Mouse (Mus musculus): ENCODE measurements around the gene Sos1.
"Not testable (repeated sequence)": the region's sequence is repeated elsewhere in the genome, so short reads cannot be mapped to it uniquely, and the experiment has no call there.

The Sos1 gene

GRCm38 (mm10) chr17:80492811-80493210, 12.6 kb upstream of the Sos1 start:
- DNase-seq = no peak

GRCm38 (mm10) chr17:80492274-80492673, 12.0 kb upstream of the Sos1 start:
- no peak for DNase-seq

GRCm38 (mm10) chr17:80490166-80490565, 9.9 kb upstream of the Sos1 start:
- no peak for DNase-seq

GRCm38 (mm10) chr17:80488918-80489317, 8.7 kb upstream of the Sos1 start:
- DNase-seq = no peak

- DNase-seq = no peak
Measured at GRCm38 (mm10) chr17:80485160-80485559, 4.9 kb upstream of the Sos1 start.

- no peak for DNase-seq
Measured at GRCm38 (mm10) chr17:80480855-80481224, 587 bp upstream of the Sos1 start.

GRCm38 (mm10) chr17:80479295-80480030, 790 bp downstream of the Sos1 start:
- peak; percentile 67 to 68 for DNase-seq

GRCm38 (mm10) chr17:80477679-80478078, 2.6 kb downstream of the Sos1 start:
- no peak for DNase-seq

- no peak for DNase-seq
Measured at GRCm38 (mm10) chr17:80476496-80476895, 3.8 kb downstream of the Sos1 start.

GRCm38 (mm10) chr17:80471056-80471802, 9.0 kb downstream of the Sos1 start:
- no peak for DNase-seq

- not testable (repeated sequence) for DNase-seq
Measured at GRCm38 (mm10) chr17:80468417-80468894, 11.8 kb downstream of the Sos1 start.

GRCm38 (mm10) chr17:80460258-80460657, 20.0 kb downstream of the Sos1 start:
- no peak for DNase-seq

GRCm38 (mm10) chr17:80455648-80456047, 24.6 kb downstream of the Sos1 start:
- DNase-seq = peak in 1 of 2 experiments; percentile 29

- DNase-seq = no peak
Measured at GRCm38 (mm10) chr17:80450426-80451030, 29.7 kb downstream of the Sos1 start.

GRCm38 (mm10) chr17:80446470-80446869, 33.8 kb downstream of the Sos1 start:
- DNase-seq = no peak

- no peak for DNase-seq
Measured at GRCm38 (mm10) chr17:80445433-80445832, 34.8 kb downstream of the Sos1 start.

- no peak for DNase-seq
Measured at GRCm38 (mm10) chr17:80435680-80436079, 44.6 kb downstream of the Sos1 start.

- no peak for DNase-seq
Measured at GRCm38 (mm10) chr17:80434430-80434829, 45.8 kb downstream of the Sos1 start.

- no peak for DNase-seq
Measured at GRCm38 (mm10) chr17:80431997-80432396, 48.3 kb downstream of the Sos1 start.

GRCm38 (mm10) chr17:80427966-80428365, 52.3 kb downstream of the Sos1 start:
- DNase-seq = no peak

GRCm38 (mm10) chr17:80426901-80427300, 53.4 kb downstream of the Sos1 start:
- DNase-seq = no peak

GRCm38 (mm10) chr17:80426171-80426570, 54.1 kb downstream of the Sos1 start:
- DNase-seq = no peak

GRCm38 (mm10) chr17:80420998-80421397, 59.3 kb downstream of the Sos1 start:
- DNase-seq = no peak
